Mouse (Mus musculus) heart, embryonic 15.5 days (tissue): ENCODE data around the gene Hspb6. TPM values are rescaled to one million over a fixed set of nuclear protein-coding genes. Genes with fewer than 3 reads are reported as not detected.

Experiments used
- ATAC-seq: fragments of 200-750 bp; cut with Nextera tagmentation; replicated peaks from 2 replicates; pipeline ENCODE4 v1.8.0; 2017; ENCODE audit warnings: low read depth, moderate TSS enrichment; ENCODE audit not compliant: insufficient number of reproducible peaks, insufficient read depth, low FRiP score
- H3K27ac ChIP-seq: fragments of 300-500 bp; sonication (generic); 2 replicates; pipeline ENCODE4 v1.5.1; 2015; ENCODE audit warnings: mild to moderate bottlenecking, inconsistent platforms
- H3K27me3 ChIP-seq: fragments of 300-500 bp; sonication (generic); 2 replicates; pipeline ENCODE4 v1.6.1; 2015; ENCODE audit warnings: inconsistent platforms
- H3K36me3 ChIP-seq: fragments of 300-500 bp; sonication (generic); 2 replicates; pipeline ENCODE4 v1.6.1; 2015; ENCODE audit warnings: mild to moderate bottlenecking, inconsistent platforms
- H3K4me1 ChIP-seq: fragments of 300-500 bp; sonication (generic); replicated peaks from 2 replicates; pipeline ENCODE4 v1.6.1; 2015; ENCODE audit warnings: inconsistent platforms
- H3K4me2 ChIP-seq: fragments of 300-500 bp; sonication (generic); 2 replicates; pipeline ENCODE4 v1.6.1; 2015; ENCODE audit warnings: inconsistent platforms, mild to moderate bottlenecking, moderate library complexity
- H3K4me3 ChIP-seq: fragments of 300-500 bp; sonication (generic); 2 replicates; pipeline ENCODE4 v1.5.1; 2015; ENCODE audit warnings: mild to moderate bottlenecking, inconsistent platforms
- H3K9ac ChIP-seq: fragments of 300-500 bp; sonication (generic); 2 replicates; pipeline ENCODE4 v1.6.1; 2015; ENCODE audit warnings: mild to moderate bottlenecking, inconsistent platforms
- H3K9me3 ChIP-seq: fragments of 300-500 bp; sonication (generic); replicated peaks from 2 replicates; pipeline ENCODE4 v1.6.1; 2016; ENCODE audit warnings: inconsistent platforms
- WGBS: fragments of 180-500 bp; shearing (Covaris S2); methylation state at CpG from one replicate; pipeline ENCODE4 v1.1.7; 2015; ENCODE audit warnings: mixed read lengths; 5-methylcytosine and 5-hydroxymethylcytosine counted together
- polyA plus RNA-seq: library from polyadenylated mRNA; unstranded; fragments of >200 nt; fragmentation: Nextera tagmentation; extraction: Ambion mirVana; gene quantifications from 2 replicates; pipeline ENCODE4 v1.2.1, GENCODE M21; 2015

Gene Hspb6
- polyA plus RNA-seq, 1 experiment from 2014 or later, result 176 TPM

GRCm38 (mm10) chr7:30564970-30565571, 13.1 kb downstream of the Hspb6 start, which contains the start of gene Igflr1:
TSS of gene Igflr1 (plus strand) at chr7:30565427.
- Histone ChIP-seq H3K4me3 (no peak within 1 kb of the TSS), H3K36me3 (peaks cover 43% of the 10 kb centered on the region), H3K27ac (peak within 1 kb of the TSS; percentile 99; the same call in 1 of the 2 replicates), H3K27me3 (no peaks in the 10 kb centered on the region), H3K4me1 (peaks cover 20% of the 10 kb centered on the region), H3K9me3 (no peaks in the 10 kb centered on the region), H3K9ac (no peak within 1 kb of the TSS), H3K4me2 (no peak within 1 kb of the TSS; the same call in 1 of the 2 replicates)
- 91% methylated on average over 12 of the region's 12 CpGs for WGBS
- ATAC-seq, result no peak

- no peak for ATAC-seq
- no peak overlapping the region for H3K27ac ChIP-seq
- peaks cover 17% of the 10 kb centered on the region for H3K4me1 ChIP-seq
- H3K4me2 ChIP-seq, result no peak overlapping the region
- no peaks in the 10 kb centered on the region for H3K9me3 ChIP-seq
- H3K36me3 ChIP-seq, result peaks cover 51% of the 10 kb centered on the region
- WGBS, result 82% methylated on average over 9 of the region's 9 CpGs
- no peaks in the 10 kb centered on the region for H3K27me3 ChIP-seq
- H3K9ac ChIP-seq, result no peak overlapping the region
- H3K4me3 ChIP-seq, result no peak overlapping the region
Measured at GRCm38 (mm10) chr7:30566033-30566432, 14.1 kb downstream of the Hspb6 start.

GRCm38 (mm10) chr7:30567555-30567954, 15.6 kb downstream of the Hspb6 start:
- Histone ChIP-seq H3K4me2 (no peak overlapping the region), H3K36me3 (peaks cover 61% of the 10 kb centered on the region)
- WGBS, result 83% methylated on average over 11 of the region's 11 CpGs

GRCm38 (mm10) chr7:30572389-30572788, 20.4 kb downstream of the Hspb6 start:
- no peak overlapping the region for H3K4me2 ChIP-seq
- H3K4me1 ChIP-seq, result peaks cover 7% of the 10 kb centered on the region; the same call in 1 of the 2 replicates
- H3K4me3 ChIP-seq, result no peak overlapping the region
- peak overlapping the region; percentile 14; the same call in 1 of the 2 replicates for H3K27ac ChIP-seq
- no peak for ATAC-seq
- H3K27me3 ChIP-seq, result no peaks in the 10 kb centered on the region
- peaks cover 86% of the 10 kb centered on the region for H3K36me3 ChIP-seq
- WGBS, result 72% methylated on average over 5 of the region's 5 CpGs
- no peak overlapping the region for H3K9ac ChIP-seq
- H3K9me3 ChIP-seq, result no peaks in the 10 kb centered on the region

More at GRCm38 (mm10) chr7:30567555-30567954, 15.6 kb downstream of the Hspb6 start:
- H3K4me3 ChIP-seq, result no peak overlapping the region
- H3K27ac ChIP-seq, result no peak overlapping the region
- no peak overlapping the region for H3K9ac ChIP-seq
- H3K27me3 ChIP-seq, result no peaks in the 10 kb centered on the region
- H3K9me3 ChIP-seq, result no peaks in the 10 kb centered on the region
- ATAC-seq, result no peak
- peaks cover 11% of the 10 kb centered on the region for H3K4me1 ChIP-seq

GRCm38 (mm10) chr7:30572969-30573368, 21.0 kb downstream of the Hspb6 start:
- H3K27me3 ChIP-seq, result no peaks in the 10 kb centered on the region
- H3K4me3 ChIP-seq, result no peak overlapping the region
- H3K4me2 ChIP-seq, result no peak overlapping the region
- peak overlapping the region; percentile 36; the same call in 1 of the 2 replicates for H3K27ac ChIP-seq
- H3K36me3 ChIP-seq, result peaks cover 89% of the 10 kb centered on the region
- 32% methylated on average over 2 of the region's 2 CpGs for WGBS
- H3K4me1 ChIP-seq, result peaks cover 7% of the 10 kb centered on the region; the same call in 1 of the 2 replicates
- ATAC-seq, result no peak
- H3K9me3 ChIP-seq, result no peaks in the 10 kb centered on the region
- no peak overlapping the region for H3K9ac ChIP-seq

GRCm38 (mm10) chr7:30579950-30580349, 28.0 kb downstream of the Hspb6 start:
- no peak for ATAC-seq
- peaks cover 98% of the 10 kb centered on the region for H3K36me3 ChIP-seq
- no peak overlapping the region for H3K9ac ChIP-seq
- H3K27ac ChIP-seq, result no peak overlapping the region
- H3K4me1 ChIP-seq, result no peaks in the 10 kb centered on the region
- H3K4me2 ChIP-seq, result no peak overlapping the region
- H3K9me3 ChIP-seq, result no peaks in the 10 kb centered on the region
- WGBS, result 91% methylated on average over 8 of the region's 8 CpGs
- H3K27me3 ChIP-seq, result no peaks in the 10 kb centered on the region
- no peak overlapping the region for H3K4me3 ChIP-seq

- H3K4me3 ChIP-seq, result no peak overlapping the region
- no peaks in the 10 kb centered on the region for H3K27me3 ChIP-seq
- no peaks in the 10 kb centered on the region for H3K9me3 ChIP-seq
- ATAC-seq, result no peak
- 94% methylated on average over 16 of the region's 16 CpGs for WGBS
- H3K9ac ChIP-seq, result no peak overlapping the region
- peaks cover 2% of the 10 kb centered on the region; the same call in 1 of the 2 replicates for H3K4me1 ChIP-seq
- no peak overlapping the region for H3K27ac ChIP-seq
- H3K4me2 ChIP-seq, result no peak overlapping the region
- H3K36me3 ChIP-seq, result peaks cover 91% of the 10 kb centered on the region
Measured at GRCm38 (mm10) chr7:30581547-30581946, 29.6 kb downstream of the Hspb6 start.

- Histone ChIP-seq H3K27ac (no peak overlapping the region), H3K27me3 (no peaks in the 10 kb centered on the region), H3K4me1 (peaks cover 16% of the 10 kb centered on the region), H3K4me2 (no peak overlapping the region), H3K9ac (no peak overlapping the region), H3K36me3 (peaks cover 63% of the 10 kb centered on the region), H3K4me3 (no peak overlapping the region), H3K9me3 (no peaks in the 10 kb centered on the region)
- 92% methylated on average over 10 of the region's 10 CpGs for WGBS
- no peak for ATAC-seq
Measured at GRCm38 (mm10) chr7:30584339-30584738, 32.4 kb downstream of the Hspb6 start.

- Histone ChIP-seq H3K4me3 (no peak overlapping the region), H3K9ac (no peak overlapping the region), H3K9me3 (no peaks in the 10 kb centered on the region), H3K27me3 (no peaks in the 10 kb centered on the region), H3K36me3 (peaks cover 54% of the 10 kb centered on the region), H3K4me2 (no peak overlapping the region), H3K4me1 (peaks cover 22% of the 10 kb centered on the region), H3K27ac (no peak overlapping the region)
- no peak for ATAC-seq
- 92% methylated on average over 7 of the region's 7 CpGs for WGBS
Measured at GRCm38 (mm10) chr7:30585170-30585569, 33.2 kb downstream of the Hspb6 start.

GRCm38 (mm10) chr7:30586455-30587020, 34.6 kb downstream of the Hspb6 start:
- ATAC-seq, result no peak
- H3K4me2 ChIP-seq, result no peak overlapping the region
- peaks cover 42% of the 10 kb centered on the region for H3K36me3 ChIP-seq
- no peaks in the 10 kb centered on the region for H3K27me3 ChIP-seq
- H3K9ac ChIP-seq, result no peak overlapping the region
- no peaks in the 10 kb centered on the region for H3K9me3 ChIP-seq
- peaks cover 22% of the 10 kb centered on the region for H3K4me1 ChIP-seq
- WGBS, result 90% methylated on average over 28 of the region's 28 CpGs
- peak overlapping the region; percentile 99; the same call in 1 of the 2 replicates for H3K4me3 ChIP-seq
- H3K27ac ChIP-seq, result no peak overlapping the region

GRCm38 (mm10) chr7:30587842-30588667, 36.1 kb downstream of the Hspb6 start:
- peak; percentile 10 for ATAC-seq
- H3K4me1 ChIP-seq, result peaks cover 22% of the 10 kb centered on the region
- no peaks in the 10 kb centered on the region for H3K9me3 ChIP-seq
- peak overlapping the region; percentile 87 for H3K4me2 ChIP-seq
- no peaks in the 10 kb centered on the region for H3K27me3 ChIP-seq
- H3K27ac ChIP-seq, result peak overlapping the region; percentile 95
- H3K9ac ChIP-seq, result peak overlapping the region; percentile 99
- peaks cover 27% of the 10 kb centered on the region for H3K36me3 ChIP-seq
- peak overlapping the region; percentile 99 for H3K4me3 ChIP-seq
- WGBS, result under 1% methylated on average over 67 of the region's 67 CpGs
